Mouse (Mus musculus): Measurements from ENCODE around the gene Hrk.

Hrk gene

GRCm38 (mm10) chr5:118165462-118165861 is 1.0 kb downstream of the Hrk start:
- no peak for DNase-seq (ENCODE audit: low spot score)

DNA sequence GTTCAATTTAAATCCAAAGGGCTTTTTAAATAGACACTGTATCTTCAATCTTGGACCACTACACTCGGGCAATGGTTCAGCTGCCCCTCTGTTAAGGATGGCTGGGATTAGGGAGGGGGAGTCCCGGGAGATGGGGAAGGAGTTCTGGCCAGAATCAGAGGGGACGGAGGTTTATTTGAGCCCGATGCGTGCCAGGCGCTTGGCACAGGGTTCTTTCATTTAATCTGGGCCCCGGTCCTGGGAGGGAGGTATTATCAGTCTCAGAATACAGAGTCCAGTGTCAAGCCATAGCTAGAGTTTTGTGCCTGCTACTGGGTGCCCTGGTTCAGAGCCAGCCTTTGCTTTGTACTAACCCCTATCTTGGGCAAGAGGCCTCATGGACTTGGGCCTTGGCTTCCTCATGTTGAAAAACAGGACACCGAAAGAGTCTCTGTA is 3.1 kb downstream of the Hrk start:
- DNase-seq (ENCODE audit: low spot score), result no peak

- DNase-seq (ENCODE audit: low spot score), result no peak
Observed at GRCm38 (mm10) chr5:118169222-118170221, 5.1 kb downstream of the Hrk start.

- no peak for DNase-seq (ENCODE audit: low spot score)
Observed at GRCm38 (mm10) chr5:118170888-118171529, 6.6 kb downstream of the Hrk start.

- DNase-seq (ENCODE audit: low spot score), result no peak
Observed at GRCm38 (mm10) chr5:118171665-118172064, 7.2 kb downstream of the Hrk start.

DNA sequence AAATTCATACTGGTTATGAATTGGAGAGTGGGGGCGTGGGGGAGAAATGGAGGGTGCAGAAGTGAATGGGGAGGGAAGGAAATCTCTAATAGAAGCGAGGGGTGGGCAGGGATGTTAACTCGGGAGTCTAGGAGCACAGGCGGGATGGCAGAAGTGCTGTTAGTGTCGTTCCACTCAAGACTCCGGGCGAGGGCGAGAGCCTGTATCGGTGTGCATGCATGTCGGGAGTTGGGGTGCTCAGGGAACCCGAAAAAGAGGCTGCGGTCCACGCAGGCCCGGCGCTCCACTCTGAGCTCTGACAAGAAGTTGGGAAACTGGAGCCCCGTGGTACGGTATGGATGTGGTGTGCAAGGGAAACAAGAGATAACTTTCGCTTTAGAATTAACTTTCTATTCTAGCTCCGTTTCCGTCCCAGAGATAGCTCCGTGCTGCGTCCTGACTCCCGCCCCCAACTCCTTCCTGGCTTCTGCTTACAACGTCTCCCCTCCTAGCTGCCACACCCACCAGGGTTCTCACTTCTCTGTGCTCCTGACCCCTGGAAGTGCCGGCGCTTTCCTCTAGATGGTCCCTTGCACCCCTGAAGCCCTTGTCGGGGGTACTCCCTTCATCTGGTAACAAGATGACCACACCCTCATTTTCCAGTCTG is 7.8 kb downstream of the Hrk start:
- no peak for DNase-seq (ENCODE audit: low spot score)

- DNase-seq (ENCODE audit: low spot score), result no peak
Observed at GRCm38 (mm10) chr5:118174310-118175009, 10.0 kb downstream of the Hrk start.

DNA sequence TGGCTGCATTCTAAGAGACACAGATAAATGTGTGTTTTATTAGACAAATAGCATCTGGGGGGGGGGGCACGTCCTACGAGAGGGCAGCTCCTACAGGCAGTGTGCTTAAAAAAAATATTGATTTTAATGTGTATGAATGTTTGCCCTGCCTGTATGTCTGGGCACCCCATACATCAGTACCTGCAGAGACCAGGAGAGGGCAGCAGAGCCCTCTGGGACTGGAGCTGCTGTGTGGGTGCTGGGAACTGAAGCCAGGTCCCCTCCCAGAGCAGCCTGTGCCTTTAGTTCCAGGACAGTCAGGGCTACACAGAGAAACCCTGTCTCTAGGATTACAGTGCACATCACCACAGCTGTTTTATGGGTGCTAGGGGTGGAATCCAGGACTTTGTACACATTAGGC is 10.7 kb downstream of the Hrk start:
- DNase-seq (ENCODE audit: low spot score), result no peak

DNA sequence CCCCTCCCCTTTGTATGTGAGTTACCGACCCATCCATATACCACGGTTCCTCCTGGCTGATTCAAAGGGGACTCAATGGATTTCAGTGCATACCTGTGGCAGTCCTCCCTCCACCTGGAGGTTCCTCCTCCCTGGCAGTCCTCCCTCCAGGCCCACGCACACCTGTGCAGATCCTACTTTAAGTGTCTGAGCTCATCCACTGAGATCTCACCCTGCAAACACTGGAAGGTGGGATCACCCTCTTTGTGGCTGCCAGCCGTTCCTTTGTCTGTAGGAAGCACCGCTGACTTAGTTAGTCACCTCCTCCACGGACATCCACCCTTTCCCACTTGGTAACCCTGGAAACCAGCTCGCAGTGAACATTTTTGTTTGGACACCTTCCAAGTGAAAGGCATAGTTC is 13.2 kb downstream of the Hrk start:
- no peak for DNase-seq (ENCODE audit: low spot score)

DNA sequence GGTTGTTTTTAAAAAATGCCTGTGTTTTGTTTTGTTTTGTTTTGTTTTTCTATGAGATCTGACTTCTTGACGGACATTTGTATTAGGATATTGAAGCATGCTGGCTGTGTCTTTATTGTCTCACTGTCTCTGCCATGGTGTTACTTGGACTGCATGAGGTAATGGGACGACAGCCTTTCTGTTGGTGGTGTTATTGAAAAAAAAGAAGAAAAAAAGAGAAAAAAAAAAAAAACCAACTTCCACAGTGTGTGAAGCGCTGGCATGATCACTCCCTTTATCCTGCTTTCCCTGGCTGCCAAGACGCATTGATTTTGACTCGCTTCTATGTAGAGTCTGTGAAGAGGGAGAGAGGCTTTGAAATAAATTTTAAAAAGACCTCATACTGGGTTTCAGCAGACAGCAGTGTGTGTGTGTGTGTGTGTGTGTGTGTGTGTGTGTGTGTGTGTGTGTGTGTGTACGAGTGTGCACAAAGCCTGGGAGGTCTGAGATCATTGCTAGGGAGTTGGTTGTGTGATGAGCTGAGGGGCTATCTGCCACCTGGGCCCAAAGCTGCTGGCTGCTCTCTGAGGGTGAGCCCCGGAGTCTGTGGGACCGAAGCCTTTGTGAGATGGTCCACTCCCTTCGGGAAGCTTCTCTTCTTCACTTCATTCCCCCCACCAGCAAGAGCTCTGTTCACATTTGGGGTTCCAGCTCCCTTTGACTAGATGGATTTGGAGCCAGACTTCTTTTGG is 22.6 kb downstream of the Hrk start:
- no peak for DNase-seq (ENCODE audit: low spot score)

DNA sequence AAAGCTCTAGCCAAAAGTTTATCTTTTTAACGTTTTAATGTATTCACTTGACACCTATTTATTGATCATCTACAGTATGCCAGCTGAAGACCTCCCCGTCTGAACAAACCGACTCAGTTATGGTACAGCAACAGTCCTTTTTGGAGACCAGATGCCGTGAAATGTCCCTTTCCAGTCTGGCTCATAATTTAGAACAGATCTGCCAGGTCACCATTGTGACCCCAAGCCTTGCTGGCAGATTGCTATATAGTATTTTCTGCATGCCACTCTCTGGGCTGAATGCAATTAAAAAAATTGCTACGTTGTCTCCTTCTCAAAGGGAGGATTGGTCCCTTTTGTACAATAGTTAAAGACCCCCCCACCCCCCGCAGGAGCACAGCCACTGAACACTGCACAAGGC is 23.9 kb downstream of the Hrk start:
- DNase-seq (ENCODE audit: low spot score), result no peak

- DNase-seq (ENCODE audit: low spot score), result no peak
Observed at GRCm38 (mm10) chr5:118190491-118190890, 26.0 kb downstream of the Hrk start.

DNA sequence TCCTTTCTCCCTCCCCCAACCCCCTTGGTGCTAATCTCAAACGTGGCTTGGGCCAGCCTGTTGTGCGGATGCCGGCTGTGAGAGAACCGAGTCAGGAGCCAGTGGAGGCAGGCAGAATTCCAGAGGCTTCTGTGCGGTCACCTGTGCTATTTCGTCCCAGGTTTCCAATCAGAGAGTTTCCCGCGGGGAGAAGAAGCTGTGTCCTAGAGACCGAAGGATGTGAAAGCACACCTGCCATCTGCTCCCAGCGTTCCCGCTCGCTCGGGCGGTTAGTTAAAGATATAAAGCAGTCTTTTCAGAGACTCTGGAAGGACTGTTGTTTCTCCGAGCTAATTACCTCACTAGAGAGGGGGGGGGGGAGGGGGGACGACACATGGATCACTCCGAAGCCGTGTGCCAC is 27.8 kb downstream of the Hrk start:
- no peak for DNase-seq (ENCODE audit: low spot score)

DNA sequence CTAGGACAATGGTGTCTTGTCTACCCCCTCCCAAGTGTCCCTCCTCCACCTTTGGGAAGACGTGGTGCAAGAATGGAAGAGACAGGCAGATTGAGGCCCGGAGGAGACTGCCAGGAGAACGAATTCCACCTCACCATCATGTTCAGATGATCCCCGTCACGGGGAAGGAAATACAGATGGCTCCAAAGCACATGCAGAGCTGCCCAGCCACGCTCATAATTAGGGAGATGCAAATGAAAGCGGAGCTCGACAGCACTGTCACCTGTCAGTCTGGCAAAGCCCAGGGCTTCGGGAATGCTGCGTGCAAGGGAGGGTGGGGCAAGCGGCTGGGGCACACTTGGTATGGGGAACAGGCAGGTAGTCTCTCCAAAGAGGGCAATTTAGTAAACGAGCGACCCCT is 33.0 kb downstream of the Hrk start:
- no peak for DNase-seq (ENCODE audit: low spot score)

DNA sequence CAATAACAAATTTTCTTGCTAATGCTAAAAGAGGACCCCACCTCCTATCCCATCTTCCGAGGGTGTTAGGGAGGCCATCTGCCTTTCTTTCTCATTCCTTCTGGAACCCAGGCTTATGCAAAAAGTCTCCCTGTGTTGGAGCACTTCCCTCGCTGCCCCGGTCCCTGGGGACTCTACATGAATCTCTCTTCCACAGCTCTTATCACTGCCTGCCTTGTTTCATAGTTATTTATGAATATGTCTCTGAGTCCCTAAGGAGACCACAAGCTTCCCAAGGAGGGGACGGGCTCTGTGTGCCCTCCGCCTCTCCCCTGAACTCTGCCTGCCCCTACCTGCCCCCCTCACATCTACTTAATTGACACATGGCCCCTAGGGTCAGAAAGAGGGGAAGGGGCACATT is 35.2 kb downstream of the Hrk start:
- DNase-seq (ENCODE audit: low spot score), result no peak

DNA sequence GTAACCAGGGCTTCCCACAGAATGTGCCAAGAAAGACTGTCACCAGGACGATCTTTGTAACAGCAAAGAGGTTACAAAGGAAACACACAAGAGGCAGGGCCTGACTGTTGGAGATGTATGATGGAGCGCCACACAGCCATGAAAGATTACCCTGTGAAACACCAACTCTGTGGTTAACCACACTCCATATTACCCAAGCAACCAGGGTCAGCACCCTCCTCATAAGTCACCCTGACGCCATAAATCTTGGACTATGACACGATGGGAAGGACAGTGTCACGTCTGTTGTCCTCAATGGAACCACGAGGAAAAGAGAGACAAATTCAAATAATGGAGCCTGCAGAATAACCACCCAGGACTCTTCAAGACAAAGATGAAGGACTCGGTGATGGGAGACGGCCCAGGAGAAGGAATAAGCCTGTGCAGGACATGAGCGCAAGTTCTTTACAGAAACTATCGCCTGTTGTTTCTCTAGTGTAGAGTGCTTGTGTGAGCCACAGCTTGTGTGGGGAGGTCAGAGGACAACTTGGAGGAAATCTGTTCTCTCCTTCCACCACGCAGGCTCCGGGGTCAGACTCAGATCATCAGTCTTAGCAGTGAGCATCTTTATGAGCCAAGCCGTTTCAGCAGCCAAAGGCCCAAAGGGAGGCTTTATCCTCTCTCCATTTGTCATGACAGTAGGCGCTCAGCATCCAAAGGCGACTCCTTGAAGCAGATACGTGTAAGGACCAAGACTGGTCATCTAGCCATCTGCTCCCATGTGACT is 40.4 kb downstream of the Hrk start:
- DNase-seq (ENCODE audit: low spot score), result no peak

DNA sequence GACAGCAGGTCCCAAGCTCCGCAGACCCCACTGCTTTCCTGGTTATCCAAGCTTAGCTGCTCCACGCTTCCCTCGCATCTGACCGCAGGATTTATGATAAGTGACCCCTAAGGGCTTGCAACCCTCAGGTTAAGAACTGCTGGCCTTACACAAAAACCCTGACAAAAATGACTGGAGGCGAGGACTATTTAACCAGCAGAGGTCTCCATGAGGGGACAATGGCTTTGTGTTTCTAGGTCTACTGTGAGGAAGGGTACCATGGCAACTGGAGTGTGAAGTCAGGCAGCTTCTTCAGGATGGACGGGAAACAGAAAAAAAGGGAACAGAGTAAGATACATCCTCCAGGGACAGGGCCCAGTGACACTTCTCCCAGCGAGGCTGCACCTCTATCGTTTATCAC is 41.4 kb downstream of the Hrk start:
- DNase-seq (ENCODE audit: low spot score), result no peak

DNA sequence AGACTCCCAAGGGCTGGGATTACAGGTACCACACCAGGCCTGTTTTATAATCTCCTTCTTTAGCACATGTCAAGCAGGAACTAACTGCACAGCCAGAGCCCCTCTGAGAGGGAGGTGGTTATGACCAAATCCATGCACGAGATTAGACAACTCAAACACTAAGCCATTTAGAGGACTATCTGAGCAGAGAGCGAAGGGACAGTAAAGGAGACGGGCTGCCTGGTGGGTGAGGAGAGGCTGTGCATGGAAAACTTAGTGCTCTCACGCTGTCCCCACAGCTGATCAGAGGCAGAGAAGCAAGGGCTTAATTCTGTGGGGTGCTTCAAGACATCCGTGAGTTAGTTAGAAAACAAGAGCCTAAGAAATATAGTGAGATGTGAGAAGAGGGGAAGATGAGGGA is 49.6 kb downstream of the Hrk start:
- no peak for DNase-seq (ENCODE audit: low spot score)

DNA sequence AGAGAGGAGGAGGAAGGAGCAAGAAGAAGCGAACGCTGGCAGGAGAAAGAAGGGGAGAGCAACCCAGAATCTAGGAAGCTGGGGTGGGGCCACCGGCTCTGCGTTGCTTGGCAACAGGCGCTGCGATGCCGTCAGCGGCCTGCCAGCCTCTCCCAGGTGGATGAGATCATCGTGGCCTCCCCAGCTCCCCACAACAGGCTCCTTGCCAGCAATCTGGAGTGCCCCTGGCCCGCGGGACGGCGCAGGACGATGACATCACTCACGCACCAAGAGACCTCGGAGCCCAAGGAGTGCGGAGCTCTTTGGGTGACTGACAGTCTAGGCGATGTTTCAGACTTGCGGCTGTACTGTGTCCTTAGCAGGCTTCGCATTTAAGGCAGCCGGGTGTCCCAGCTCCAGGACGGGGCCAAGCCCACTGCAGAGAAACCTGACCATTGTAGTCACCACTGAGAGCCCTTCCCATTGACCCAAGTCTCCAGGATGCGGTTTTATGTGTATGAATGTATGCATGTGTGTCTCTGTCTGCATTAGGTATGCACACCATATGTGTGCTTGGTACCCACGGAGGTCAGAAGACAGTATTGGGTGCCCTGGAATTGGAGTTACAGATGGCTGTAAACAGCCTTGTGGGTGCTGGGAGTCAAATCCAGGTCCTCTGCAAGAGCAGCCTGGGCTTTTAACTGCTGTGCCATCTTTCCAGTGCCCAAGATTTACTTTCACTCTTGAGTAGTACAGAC is 50.1 kb downstream of the Hrk start:
- DNase-seq (ENCODE audit: low spot score), result peak; percentile 45

GRCm38 (mm10) chr5:118217410-118217809 is 53.0 kb downstream of the Hrk start:
- no peak for DNase-seq (ENCODE audit: low spot score)
